Mouse (Mus musculus): ENCODE results near the gene Odr4.
A peak's percentile ranks its signal among the peaks of the same experiment; 100 is the strongest.

Odr4 gene

GRCm38 (mm10) chr1:150392638-150393487 is at the start of gene Odr4, which contains the start of gene Tpr:
Odr4 (minus strand) TSS chr1:150393080.
Tpr (plus strand) TSS chr1:150392838.
- peak; percentile 99 to 100 for DNase-seq (ENCODE audit: low spot score in 2 of 2)

GRCm38 (mm10) chr1:150441731-150442130 is 48.9 kb upstream of the Odr4 start:
- no peak for DNase-seq (ENCODE audit: low spot score in 2 of 2)

GRCm38 (mm10) chr1:150438641-150439040 is 45.8 kb upstream of the Odr4 start:
- no peak for DNase-seq (ENCODE audit: low spot score in 2 of 2)

- DNase-seq (ENCODE audit: low spot score in 2 of 2), result no peak
Observed at GRCm38 (mm10) chr1:150426216-150426615, 33.3 kb upstream of the Odr4 start.

- no peak for DNase-seq (ENCODE audit: low spot score in 2 of 2)
Observed at GRCm38 (mm10) chr1:150425665-150426064, 32.8 kb upstream of the Odr4 start.

- no peak for DNase-seq (ENCODE audit: low spot score in 2 of 2)
Observed at GRCm38 (mm10) chr1:150418426-150418825, 25.5 kb upstream of the Odr4 start.

- no peak for DNase-seq (ENCODE audit: low spot score in 2 of 2)
Observed at GRCm38 (mm10) chr1:150416006-150416405, 23.1 kb upstream of the Odr4 start.

GRCm38 (mm10) chr1:150409996-150410395 is 17.1 kb upstream of the Odr4 start:
- no peak for DNase-seq (ENCODE audit: low spot score in 2 of 2)

- DNase-seq (ENCODE audit: low spot score in 2 of 2), result no peak
Observed at GRCm38 (mm10) chr1:150407285-150407684, 14.4 kb upstream of the Odr4 start.

- no peak for DNase-seq (ENCODE audit: low spot score in 2 of 2)
Observed at GRCm38 (mm10) chr1:150404555-150404954, 11.7 kb upstream of the Odr4 start.

- DNase-seq (ENCODE audit: low spot score in 2 of 2), result no peak
Observed at GRCm38 (mm10) chr1:150403914-150404313, 11.0 kb upstream of the Odr4 start.

- no peak for DNase-seq (ENCODE audit: low spot score in 2 of 2)
Observed at GRCm38 (mm10) chr1:150396001-150396400, 3.1 kb upstream of the Odr4 start.

GRCm38 (mm10) chr1:150393488-150393852 is 590 bp upstream of the Odr4 start:
- DNase-seq (ENCODE audit: low spot score in 2 of 2), result no peak

- DNase-seq (ENCODE audit: low spot score in 2 of 2), result no peak
Observed at GRCm38 (mm10) chr1:150391931-150392637, 796 bp downstream of the Odr4 start.

- no peak for DNase-seq (ENCODE audit: low spot score in 2 of 2)
Observed at GRCm38 (mm10) chr1:150389390-150390129, 3.3 kb downstream of the Odr4 start.

GRCm38 (mm10) chr1:150387572-150387971 is 5.3 kb downstream of the Odr4 start:
- DNase-seq (ENCODE audit: low spot score in 2 of 2), result no peak

GRCm38 (mm10) chr1:150384138-150384537 is 8.7 kb downstream of the Odr4 start:
- DNase-seq (ENCODE audit: low spot score in 2 of 2), result no peak

- DNase-seq (ENCODE audit: low spot score in 2 of 2), result no peak
Observed at GRCm38 (mm10) chr1:150374247-150374646, 18.6 kb downstream of the Odr4 start.

- no peak for DNase-seq (ENCODE audit: low spot score in 2 of 2)
Observed at GRCm38 (mm10) chr1:150372895-150373294, 20.0 kb downstream of the Odr4 start.

- no peak for DNase-seq (ENCODE audit: low spot score in 2 of 2)
Observed at GRCm38 (mm10) chr1:150360864-150361263, 32.0 kb downstream of the Odr4 start.

- no peak for DNase-seq (ENCODE audit: low spot score in 2 of 2)
Observed at GRCm38 (mm10) chr1:150335111-150335510, 57.8 kb downstream of the Odr4 start.

- DNase-seq (ENCODE audit: low spot score in 2 of 2), result no peak
Observed at GRCm38 (mm10) chr1:150319205-150319604, 73.7 kb downstream of the Odr4 start, which contains the start of gene Pdc. Pdc (plus strand) TSS chr1:150319417.
